Mouse (Mus musculus): ENCODE data around the gene Zswim3. TPM values are rescaled to one million over a fixed set of nuclear protein-coding genes. Genes with fewer than 3 reads are reported as not detected.
A peak's percentile ranks its signal among the peaks of the same experiment; 100 is the strongest.

Zswim3 gene
- polyA plus RNA-seq, 1 experiment from 2014 or later: 7.3 TPM

DNA sequence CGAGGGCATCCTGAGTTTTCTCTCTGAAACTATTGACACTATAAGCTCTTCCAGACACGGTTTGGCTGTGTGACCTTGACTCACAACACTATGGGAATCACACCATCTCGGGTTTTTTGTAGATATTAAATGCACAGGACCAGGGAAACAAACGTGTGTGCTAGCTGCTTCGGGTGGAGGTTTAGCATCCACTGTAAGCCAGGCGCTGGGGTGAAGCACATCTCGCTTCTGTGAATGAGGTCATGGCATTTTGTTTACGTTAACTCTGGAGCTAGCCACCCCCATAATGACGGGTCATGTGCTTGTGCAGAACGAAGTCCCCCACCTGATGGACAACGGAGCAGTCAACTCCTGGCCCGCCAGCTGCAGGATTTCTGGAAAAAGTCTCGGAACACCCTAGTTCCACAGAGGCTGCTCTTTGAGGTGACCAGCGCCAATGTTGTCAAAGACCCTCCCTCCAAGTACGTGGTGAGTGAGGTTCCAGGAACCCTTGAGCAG is 18.5 kb upstream of the Zswim3 start:
- peak overlapping the region; percentile 66 for H3K9ac ChIP-seq (ENCODE audit: low read depth, low read length)
- H3K4me1 ChIP-seq (replicated peaks; ENCODE audit: control insufficient read depth, insufficient read depth, low read length): 0 out of 2 replicates have a peak, but pooled peaks cover 14% of the 10 kb centered on the region
- DNase-seq (ENCODE audit: low spot score): no peak
- WGBS: 12% methylated on average over 15 of the region's 15 CpGs
- H3K9me3 ChIP-seq (ENCODE audit: control insufficient read depth, low read length): no peaks in the 10 kb centered on the region
- H3K4me3 ChIP-seq (ENCODE audit: low read depth, low read length): peak overlapping the region; percentile 70
- H3K4me2 ChIP-seq: peak overlapping the region; percentile 91
- no peaks in the 10 kb centered on the region for H3K36me3 ChIP-seq (ENCODE audit: control insufficient read depth, insufficient read depth, low read length)
- H3K27me3 ChIP-seq (replicated peaks; ENCODE audit: control insufficient read depth, insufficient read depth, low read length): peaks cover 3% of the 10 kb centered on the region; the same call in 1 of the 2 replicates
- 0 out of 2 replicates have a peak, but pooled peaks have one; percentile 3 for ATAC-seq (replicated peaks; ENCODE audit: low FRiP score)
- no peak overlapping the region for H3K27ac ChIP-seq (ENCODE audit: low read depth, low read length)

DNA sequence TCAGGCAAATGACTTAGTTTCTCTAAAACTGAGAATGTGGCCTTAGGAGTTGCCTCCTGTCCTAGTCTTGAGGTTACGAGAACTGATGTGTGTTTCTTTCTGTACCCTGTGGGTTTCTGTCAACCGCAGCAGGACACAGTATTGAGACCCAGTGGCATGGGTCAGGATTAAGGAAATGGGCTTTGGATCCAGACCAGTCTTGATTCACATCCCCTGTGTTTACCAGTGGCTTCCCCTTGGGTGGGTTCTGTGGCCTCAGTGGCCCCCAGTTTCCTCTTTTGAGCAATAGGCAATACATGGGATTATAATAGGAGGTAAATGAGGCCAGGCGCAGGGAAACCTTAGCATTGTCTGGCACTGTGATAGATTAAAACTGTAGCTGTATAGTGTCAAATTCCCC is 17.9 kb upstream of the Zswim3 start:
- H3K4me2 ChIP-seq: peak overlapping the region; percentile 91; the same call in 1 of the 2 replicates

DNA sequence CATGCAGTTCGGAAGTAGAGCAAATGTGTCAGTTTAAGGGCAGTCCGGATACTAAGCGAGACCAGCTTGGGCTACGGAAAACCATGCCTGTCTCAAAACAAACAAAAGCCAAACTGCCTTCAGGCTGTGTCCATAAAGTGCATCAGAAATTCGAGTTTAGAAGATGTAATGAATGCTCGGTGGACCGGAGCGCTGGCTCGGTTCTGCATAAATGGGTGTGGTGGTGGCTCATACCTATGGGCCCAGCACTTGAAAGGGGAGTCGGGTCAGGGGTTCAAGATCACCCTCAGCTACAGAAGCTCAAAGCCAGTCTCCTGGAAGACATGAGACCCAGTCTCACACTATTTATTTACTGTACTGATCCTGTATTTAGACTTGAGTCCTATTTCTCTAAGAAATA is 17.1 kb upstream of the Zswim3 start:
- 0 out of 2 replicates have a peak, but pooled peaks cover 14% of the 10 kb centered on the region for H3K4me1 ChIP-seq (replicated peaks; ENCODE audit: control insufficient read depth, insufficient read depth, low read length)

More for the DNA sequence above, 17.9 kb upstream of the Zswim3 start:
- 0 out of 2 replicates have a peak, but pooled peaks cover 14% of the 10 kb centered on the region for H3K4me1 ChIP-seq (replicated peaks; ENCODE audit: control insufficient read depth, insufficient read depth, low read length)
- no peak overlapping the region; the same call in 1 of the 2 replicates for H3K4me3 ChIP-seq (ENCODE audit: low read depth, low read length)
- no peaks in the 10 kb centered on the region for H3K36me3 ChIP-seq (ENCODE audit: control insufficient read depth, insufficient read depth, low read length)
- H3K9ac ChIP-seq (ENCODE audit: low read depth, low read length): no peak overlapping the region
- 74% methylated on average over 3 of the region's 3 CpGs for WGBS
- DNase-seq (ENCODE audit: low spot score) (no peak), ATAC-seq (replicated peaks; ENCODE audit: low FRiP score) (no peak)
- no peaks in the 10 kb centered on the region for H3K9me3 ChIP-seq (ENCODE audit: control insufficient read depth, low read length)
- peaks cover 3% of the 10 kb centered on the region; the same call in 1 of the 2 replicates for H3K27me3 ChIP-seq (replicated peaks; ENCODE audit: control insufficient read depth, insufficient read depth, low read length)
- no peak overlapping the region for H3K27ac ChIP-seq (ENCODE audit: low read depth, low read length)

DNA sequence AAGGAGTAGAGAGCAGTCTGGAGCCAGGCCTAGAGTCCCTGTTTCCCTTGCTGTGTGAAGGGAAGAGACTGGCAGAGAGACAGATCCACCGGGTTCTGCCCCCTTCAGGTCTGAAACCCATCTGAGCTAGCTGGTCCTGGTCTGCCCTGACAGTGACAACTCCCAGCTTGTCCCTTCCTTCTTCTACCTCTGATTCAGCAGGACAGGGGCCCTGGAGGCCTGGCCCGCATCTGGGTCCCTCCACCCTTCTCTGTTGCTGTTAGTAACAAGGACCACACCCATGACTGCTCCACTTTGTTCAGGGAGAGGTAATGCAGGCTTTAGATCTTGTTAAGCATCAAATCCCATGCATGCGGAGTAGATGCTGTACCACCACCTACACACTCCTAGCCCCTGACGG is 16.5 kb upstream of the Zswim3 start:
- WGBS: 70% methylated on average over 4 of the region's 4 CpGs
- ATAC-seq (replicated peaks; ENCODE audit: low FRiP score) (0 out of 2 replicates have a peak, but pooled peaks have one; percentile 24), DNase-seq (ENCODE audit: low spot score) (no peak)
- Histone ChIP-seq H3K36me3 (ENCODE audit: control insufficient read depth, insufficient read depth, low read length) (peaks cover 6% of the 10 kb centered on the region), H3K27ac (ENCODE audit: low read depth, low read length) (no peak overlapping the region), H3K9ac (ENCODE audit: low read depth, low read length) (no peak overlapping the region), H3K27me3 (replicated peaks; ENCODE audit: control insufficient read depth, insufficient read depth, low read length) (0 out of 2 replicates have a peak, but pooled peaks cover 3% of the 10 kb centered on the region), H3K9me3 (ENCODE audit: control insufficient read depth, low read length) (no peaks in the 10 kb centered on the region), H3K4me3 (ENCODE audit: low read depth, low read length) (no peak overlapping the region), H3K4me2 (no peak overlapping the region), H3K4me1 (replicated peaks; ENCODE audit: control insufficient read depth, insufficient read depth, low read length) (0 out of 2 replicates have a peak, but pooled peaks cover 14% of the 10 kb centered on the region)

More for the DNA sequence above, 17.1 kb upstream of the Zswim3 start:
- Histone ChIP-seq H3K27me3 (replicated peaks; ENCODE audit: control insufficient read depth, insufficient read depth, low read length) (0 out of 2 replicates have a peak, but pooled peaks cover 3% of the 10 kb centered on the region), H3K27ac (ENCODE audit: low read depth, low read length) (no peak overlapping the region), H3K4me3 (ENCODE audit: low read depth, low read length) (no peak overlapping the region), H3K9ac (ENCODE audit: low read depth, low read length) (no peak overlapping the region), H3K4me2 (no peak overlapping the region), H3K36me3 (ENCODE audit: control insufficient read depth, insufficient read depth, low read length) (peaks cover 6% of the 10 kb centered on the region), H3K9me3 (ENCODE audit: control insufficient read depth, low read length) (no peaks in the 10 kb centered on the region)
- DNase-seq (ENCODE audit: low spot score): no peak
- WGBS: 88% methylated on average over 10 of the region's 10 CpGs
- no peak for ATAC-seq (replicated peaks; ENCODE audit: low FRiP score)

DNA sequence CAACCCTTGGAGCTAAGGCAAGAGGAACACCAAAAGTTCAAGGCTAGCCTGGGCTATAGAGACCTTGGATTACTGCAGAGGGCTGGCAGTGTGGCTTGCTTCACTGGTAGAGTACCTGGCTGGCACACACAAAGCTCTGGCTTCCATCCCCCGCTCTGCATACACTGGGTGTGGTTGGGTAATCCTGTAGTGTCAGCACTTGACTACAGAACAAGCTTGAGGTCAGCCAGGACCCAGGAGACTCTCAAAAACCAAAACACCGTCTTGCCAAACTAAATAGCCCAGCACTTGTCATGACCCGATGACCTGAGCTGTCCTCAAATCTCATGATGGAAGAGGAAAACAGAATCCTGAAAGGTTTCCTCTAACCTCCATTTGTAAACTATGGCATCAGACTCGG is 14.4 kb upstream of the Zswim3 start:
- Histone ChIP-seq H3K27me3 (replicated peaks; ENCODE audit: control insufficient read depth, insufficient read depth, low read length) (0 out of 2 replicates have a peak, but pooled peaks cover 3% of the 10 kb centered on the region), H3K4me1 (replicated peaks; ENCODE audit: control insufficient read depth, insufficient read depth, low read length) (0 out of 2 replicates have a peak, but pooled peaks cover 8% of the 10 kb centered on the region), H3K9me3 (ENCODE audit: control insufficient read depth, low read length) (no peaks in the 10 kb centered on the region), H3K9ac (ENCODE audit: low read depth, low read length) (no peak overlapping the region), H3K36me3 (ENCODE audit: control insufficient read depth, insufficient read depth, low read length) (peaks cover 16% of the 10 kb centered on the region), H3K4me3 (ENCODE audit: low read depth, low read length) (no peak overlapping the region), H3K27ac (ENCODE audit: low read depth, low read length) (no peak overlapping the region), H3K4me2 (no peak overlapping the region)
- WGBS: 80% methylated on average over 4 of the region's 4 CpGs
- ATAC-seq (replicated peaks; ENCODE audit: low FRiP score) (no peak), DNase-seq (ENCODE audit: low spot score) (no peak)

DNA sequence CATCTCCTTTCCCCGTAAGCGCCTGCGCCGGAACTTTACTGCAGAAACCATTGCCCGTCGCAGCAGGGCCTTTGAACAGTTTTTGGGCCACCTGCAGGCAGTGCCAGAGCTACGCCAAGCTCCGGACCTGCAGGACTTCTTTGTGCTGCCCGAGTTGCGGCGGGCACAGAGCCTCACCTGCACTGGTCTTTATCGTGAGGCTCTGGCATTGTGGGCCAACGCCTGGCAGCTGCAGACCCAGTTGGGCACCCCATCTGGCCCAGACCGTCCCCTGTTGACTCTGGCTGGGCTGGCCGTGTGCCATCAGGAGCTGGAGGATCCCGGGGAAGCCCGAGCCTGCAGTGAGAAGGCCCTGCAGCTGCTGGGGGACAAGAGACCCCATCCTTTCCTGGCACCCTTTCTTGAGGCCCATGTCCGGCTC is 13.0 kb upstream of the Zswim3 start:
- ATAC-seq (replicated peaks; ENCODE audit: low FRiP score): no peak
- H3K9ac ChIP-seq (ENCODE audit: low read depth, low read length): no peak overlapping the region
- H3K27me3 ChIP-seq (replicated peaks; ENCODE audit: control insufficient read depth, insufficient read depth, low read length): no peaks in the 10 kb centered on the region
- WGBS: 94% methylated on average over 18 of the region's 18 CpGs
- peak; percentile 29 for DNase-seq (ENCODE audit: low spot score)
- no peak overlapping the region for H3K4me2 ChIP-seq
- H3K27ac ChIP-seq (ENCODE audit: low read depth, low read length): no peak overlapping the region
- 0 out of 2 replicates have a peak, but pooled peaks cover 4% of the 10 kb centered on the region for H3K4me1 ChIP-seq (replicated peaks; ENCODE audit: control insufficient read depth, insufficient read depth, low read length)
- H3K4me3 ChIP-seq (ENCODE audit: low read depth, low read length): no peak overlapping the region
- H3K9me3 ChIP-seq (ENCODE audit: control insufficient read depth, low read length): no peaks in the 10 kb centered on the region
- peaks cover 22% of the 10 kb centered on the region for H3K36me3 ChIP-seq (ENCODE audit: control insufficient read depth, insufficient read depth, low read length)

DNA sequence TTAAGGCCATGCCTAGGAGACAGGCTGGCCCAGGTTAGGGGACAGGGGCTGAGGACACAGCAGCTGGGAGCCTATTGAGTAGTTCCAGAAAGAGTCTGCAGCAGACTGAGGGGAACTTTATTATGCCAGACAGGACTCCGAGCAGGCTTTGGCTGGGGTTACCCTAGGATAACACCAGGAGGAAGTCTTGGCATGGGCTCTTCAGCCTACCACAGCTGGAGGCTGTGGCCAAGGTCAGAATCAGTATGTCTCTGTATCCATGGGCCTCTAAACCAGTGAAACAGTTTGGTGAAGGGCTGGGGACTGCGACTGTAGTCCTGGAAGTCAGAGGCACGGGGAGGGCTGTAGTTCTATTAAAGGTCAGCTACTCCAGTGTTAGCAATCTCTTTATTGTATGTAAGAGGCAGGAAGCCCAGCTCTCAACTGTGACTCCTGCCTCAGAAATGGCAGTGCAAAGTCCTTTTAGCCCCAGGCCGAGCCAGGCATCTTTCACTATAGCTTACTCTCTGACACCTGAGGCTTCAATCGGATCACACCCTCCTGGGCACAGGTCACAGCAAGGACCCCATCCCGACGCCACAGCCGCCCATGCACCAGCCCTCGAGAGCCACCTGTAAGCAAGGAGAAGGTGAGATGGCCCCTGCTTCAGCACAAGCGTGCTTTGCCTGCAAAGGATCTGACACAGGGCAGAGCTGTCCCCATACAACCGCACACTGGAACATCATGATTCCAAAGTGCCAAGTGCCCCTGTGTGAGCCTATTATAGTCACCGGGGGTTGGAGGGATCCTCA is 12.3 kb upstream of the Zswim3 start:
- H3K36me3 ChIP-seq (ENCODE audit: control insufficient read depth, insufficient read depth, low read length): peaks cover 25% of the 10 kb centered on the region
- no peak overlapping the region for H3K4me3 ChIP-seq (ENCODE audit: low read depth, low read length)
- H3K9me3 ChIP-seq (ENCODE audit: control insufficient read depth, low read length): no peaks in the 10 kb centered on the region
- no peak for DNase-seq (ENCODE audit: low spot score)
- no peak overlapping the region for H3K4me2 ChIP-seq
- 0 out of 2 replicates have a peak, but pooled peaks cover 4% of the 10 kb centered on the region for H3K4me1 ChIP-seq (replicated peaks; ENCODE audit: control insufficient read depth, insufficient read depth, low read length)
- WGBS: 91% methylated on average over 12 of the region's 12 CpGs
- ATAC-seq (replicated peaks; ENCODE audit: low FRiP score): no peak
- no peak overlapping the region for H3K9ac ChIP-seq (ENCODE audit: low read depth, low read length)
- H3K27me3 ChIP-seq (replicated peaks; ENCODE audit: control insufficient read depth, insufficient read depth, low read length): no peaks in the 10 kb centered on the region
- H3K27ac ChIP-seq (ENCODE audit: low read depth, low read length): no peak overlapping the region

GRCm38 (mm10) chr2:164793236-164793635 is 11.7 kb upstream of the Zswim3 start:
- Histone ChIP-seq H3K36me3 (ENCODE audit: control insufficient read depth, insufficient read depth, low read length) (peaks cover 29% of the 10 kb centered on the region), H3K4me2 (no peak overlapping the region), H3K27me3 (replicated peaks; ENCODE audit: control insufficient read depth, insufficient read depth, low read length) (no peaks in the 10 kb centered on the region), H3K4me1 (replicated peaks; ENCODE audit: control insufficient read depth, insufficient read depth, low read length) (0 out of 2 replicates have a peak, but pooled peaks cover 3% of the 10 kb centered on the region), H3K9me3 (ENCODE audit: control insufficient read depth, low read length) (no peaks in the 10 kb centered on the region), H3K9ac (ENCODE audit: low read depth, low read length) (no peak overlapping the region), H3K27ac (ENCODE audit: low read depth, low read length) (no peak overlapping the region), H3K4me3 (ENCODE audit: low read depth, low read length) (no peak overlapping the region)
- ATAC-seq (replicated peaks; ENCODE audit: low FRiP score) (no peak), DNase-seq (ENCODE audit: low spot score) (no peak)
- WGBS: 83% methylated on average over 3 of the region's 3 CpGs

All from liver, embryonic 11.5 days (tissue).